ENCODE assay signal across 22 mouse cellular contexts in genomic region chr7:75410641-75411040, GRCm38 (mm10).
"Had no signal": no experiment of that assay in that cellular context is flagged by ENCODE, and none has a peak within 500 bp of the region (broad histone marks: within the 10 kb centered on the region; RNA-seq: fewer than 3 reads in every experiment).

No protein-coding gene starts in this region.

- DNase-seq: liver, postnatal 0 days; lung, adult 2 months; lung, postnatal 14 days; lung, postnatal 36 days; midbrain, embryonic 14.5 days; retina, postnatal 1 day; right cerebral cortex, adult 18-20 months; right cerebral cortex, postnatal 25 days; right cerebral cortex, postnatal 4 days; thymus, adult 2 months; thymus, postnatal 25 days; thymus, postnatal 4 days had no signal

- H3K4me2 ChIP-seq: liver, embryonic 15.5 days; lung, embryonic 15.5 days; midbrain, embryonic 12.5 days; neural tube, embryonic 13.5 days; neural tube, embryonic 15.5 days; stomach, embryonic 15.5 days had no signal

- H3K4me3 ChIP-seq: liver, embryonic 15.5 days; lung, embryonic 15.5 days; megakaryocyte, embryonic 14.5 days; midbrain, embryonic 12.5 days; neural tube, embryonic 13.5 days; neural tube, embryonic 15.5 days; stomach, embryonic 15.5 days had no signal

- H3K4me1 ChIP-seq: neural tube, embryonic 15.5 days had no signal

- H3K27me3 ChIP-seq: liver, embryonic 15.5 days; lung, embryonic 15.5 days; midbrain, embryonic 12.5 days; neural tube, embryonic 13.5 days; neural tube, embryonic 15.5 days; stomach, embryonic 15.5 days had no signal

- H3K36me3 ChIP-seq: liver, embryonic 15.5 days; lung, embryonic 15.5 days; midbrain, embryonic 12.5 days; neural tube, embryonic 13.5 days; neural tube, embryonic 15.5 days; stomach, embryonic 15.5 days had no signal

- H3K27ac ChIP-seq: liver, embryonic 15.5 days; lung, embryonic 15.5 days; macrophage; midbrain, embryonic 12.5 days; neural tube, embryonic 13.5 days; neural tube, embryonic 15.5 days; stomach, embryonic 15.5 days; stomach, postnatal 0 days had no signal

- H3K9me3 ChIP-seq: liver, embryonic 15.5 days; lung, embryonic 15.5 days; midbrain, embryonic 12.5 days; neural tube, embryonic 13.5 days; neural tube, embryonic 15.5 days; stomach, embryonic 15.5 days had no signal

- H3K9ac ChIP-seq: liver, embryonic 15.5 days; liver, postnatal 0 days; lung, embryonic 15.5 days; midbrain, embryonic 12.5 days; neural tube, embryonic 13.5 days; neural tube, embryonic 15.5 days; stomach, embryonic 15.5 days had no signal

- ATAC-seq: liver, postnatal 0 days; lung, postnatal 0 days had no signal
